Mouse (Mus musculus): ENCODE measurements around the gene Sema4d. TPM values are rescaled to one million over a fixed set of nuclear protein-coding genes. Genes with fewer than 3 reads are reported as not detected.

Sema4d gene
- total and polyA plus RNA-seq, 3 experiments: 12.8 to 67.1 (median 16.7) TPM

- Histone ChIP-seq H3K36me3 (replicated peaks in 1 of 2; ENCODE audit: control insufficient read depth in 1 of 2, insufficient read depth in 1 of 2, low read length in 1 of 2) (peaks cover 0 to 45% of the 10 kb centered on the region in 2 experiments), H3K9ac (ENCODE audit: insufficient read depth, low read depth) (no peak overlapping the region), H3K79me2 (replicated peaks; ENCODE audit: control insufficient read depth, extremely low read depth, insufficient read depth, poor library complexity, severe bottlenecking) (peaks cover 3% of the 10 kb centered on the region; the same call in 1 of the 2 replicates), H3K27ac (ENCODE audit: insufficient read depth, low read depth) (no peak overlapping the region), H3K9me3 (replicated peaks; ENCODE audit: low read length) (peaks cover 6% of the 10 kb centered on the region), H3K4me3 (replicated peaks in 1 of 3; ENCODE audit: low read depth in 2 of 3, low read length in 2 of 3, poor library complexity in 1 of 3) (no peak overlapping the region), H3K4me1 (ENCODE audit: control insufficient read depth in 1 of 2, insufficient read depth in 2 of 2) (peaks cover 62 to 99% of the 10 kb centered on the region in 2 experiments), H3K4me2 (ENCODE audit: insufficient read depth, low read depth, poor library complexity, severe bottlenecking) (no peak overlapping the region), H3K27me3 (replicated peaks) (no peaks in the 10 kb centered on the region)
- no peak for DNase-seq (ENCODE audit: extremely low read depth)
- in situ Hi-C loops (cut with MboI; ENCODE audit: low pct_ligation_motif_present, low pct_unique_long_range_greater_than_20kb, low sequenced_read_pairs) (no loop called here), dilution Hi-C loops (cut with MboI; ENCODE audit: extremely low pct_ligation_motif_present, extremely low pct_unique_long_range_greater_than_20kb, low sequenced_read_pairs) (no loop called here)
- TF ChIP-seq CHD1 (IDR thresholded peaks at IDR 0.05; ENCODE audit: low read depth, low read length) (no peak), GABPA (IDR thresholded peaks at IDR 0.05; ENCODE audit: insufficient replicate concordance, low read depth, low read length) (no peak), NRF1 (IDR thresholded peaks at IDR 0.05; ENCODE audit: low read depth, low read length) (no peak), UBTF (IDR thresholded peaks at IDR 0.05; ENCODE audit: low read depth, low read length) (no peak), MXI1 (IDR thresholded peaks at IDR 0.05; ENCODE audit: low read depth, low read length) (no peak), TBP (conservative IDR thresholded peaks at IDR 0.05; ENCODE audit: low read depth, low read length) (no peak), MAFK (IDR thresholded peaks at IDR 0.05; ENCODE audit: insufficient replicate concordance, low read length) (no peak), ETS1 (conservative IDR thresholded peaks at IDR 0.05; ENCODE audit: low read depth, low read length) (no peak; the same call in 1 of the 2 replicates), ELF1 (IDR thresholded peaks at IDR 0.05; ENCODE audit: low read depth, low read length) (no peak), NELFE (IDR thresholded peaks at IDR 0.05; ENCODE audit: low read depth, low read length) (no peak), MAZ (IDR thresholded peaks at IDR 0.05; ENCODE audit: low read depth, low read length) (no peak), MAX (IDR thresholded peaks at IDR 0.05; ENCODE audit: low read length) (no peak), E2F4 (IDR thresholded peaks at IDR 0.05; ENCODE audit: insufficient replicate concordance, low read depth, low read length) (no peak), RCOR1 (conservative IDR thresholded peaks at IDR 0.05; ENCODE audit: low read depth, low read length) (no peak), SMC3 (IDR thresholded peaks at IDR 0.05; ENCODE audit: low read depth, low read length) (no peak)
Measured at GRCm38 (mm10) chr13:51740776-51741175, 52.8 kb downstream of the Sema4d start.

- peaks cover 64 to 99% of the 10 kb centered on the region in 2 experiments for H3K4me1 ChIP-seq (ENCODE audit: control insufficient read depth in 1 of 2, insufficient read depth in 2 of 2)
- H3K36me3 ChIP-seq (replicated peaks in 1 of 2; ENCODE audit: control insufficient read depth in 1 of 2, insufficient read depth in 1 of 2, low read length in 1 of 2): peaks cover 0 to 36% of the 10 kb centered on the region in 2 experiments
Measured at GRCm38 (mm10) chr13:51739713-51740112, 53.8 kb downstream of the Sema4d start.

More at GRCm38 (mm10) chr13:51739713-51740112, 53.8 kb downstream of the Sema4d start:
- dilution Hi-C loops (cut with MboI; ENCODE audit: extremely low pct_ligation_motif_present, extremely low pct_unique_long_range_greater_than_20kb, low sequenced_read_pairs) (no loop called here), in situ Hi-C loops (cut with MboI; ENCODE audit: low pct_ligation_motif_present, low pct_unique_long_range_greater_than_20kb, low sequenced_read_pairs) (no loop called here)
- Histone ChIP-seq H3K4me3 (replicated peaks in 1 of 3; ENCODE audit: low read depth in 2 of 3, low read length in 2 of 3, poor library complexity in 1 of 3) (no peak overlapping the region), H3K4me2 (ENCODE audit: insufficient read depth, low read depth, poor library complexity, severe bottlenecking) (no peak overlapping the region), H3K27ac (ENCODE audit: insufficient read depth, low read depth) (peak overlapping the region; percentile 19; the same call in 1 of the 2 replicates), H3K9ac (ENCODE audit: insufficient read depth, low read depth) (no peak overlapping the region), H3K9me3 (replicated peaks; ENCODE audit: low read length) (peaks cover 6% of the 10 kb centered on the region), H3K79me2 (replicated peaks; ENCODE audit: control insufficient read depth, extremely low read depth, insufficient read depth, poor library complexity, severe bottlenecking) (peaks cover 6% of the 10 kb centered on the region; the same call in 1 of the 2 replicates), H3K27me3 (replicated peaks) (no peaks in the 10 kb centered on the region)
- TF ChIP-seq BHLHE40 (IDR thresholded peaks at IDR 0.05; ENCODE audit: low read depth, low read length): peak; percentile 86
- peak; percentile 60 for TF ChIP-seq ETS1 (conservative IDR thresholded peaks at IDR 0.05; ENCODE audit: low read depth, low read length)
- TF ChIP-seq EP300 (IDR thresholded peaks at IDR 0.05; ENCODE audit: low read length): peak; percentile 50; the same call in 1 of the 2 replicates
- 0 out of 2 replicates have a peak, but pooled peaks have one; percentile 13 for TF ChIP-seq MAFK (IDR thresholded peaks at IDR 0.05; ENCODE audit: insufficient replicate concordance, low read length)
- peak; percentile 13; the same call in 1 of the 2 replicates for TF ChIP-seq JUN (IDR thresholded peaks at IDR 0.05; ENCODE audit: insufficient read depth, low read depth, low read length)
- TF ChIP-seq IRF4 (IDR thresholded peaks at IDR 0.05; ENCODE audit: low read depth, low read length): 0 out of 2 replicates have a peak, but pooled peaks have one; percentile 16
- no peak for TF ChIP-seq TBP (conservative IDR thresholded peaks at IDR 0.05; ENCODE audit: low read depth, low read length)
- no peak for TF ChIP-seq CTCF (conservative IDR thresholded peaks at IDR 0.05 in 1 of 2, IDR thresholded peaks at IDR 0.05 in 1 of 2; ENCODE audit: low read depth in 2 of 2, low read length in 2 of 2)
- peak; percentile 50; the same call in 1 of the 2 replicates for TF ChIP-seq TCF12 (IDR thresholded peaks at IDR 0.05; ENCODE audit: low read depth, low read length)
- DNase-seq (ENCODE audit: extremely low read depth): no peak

All from CH12.LX (cell line).